Mouse (Mus musculus) liver, postnatal 0 days (tissue): ENCODE measurements around the gene Zfp704.

Source experiments
- CTCF ChIP-seq: sonication (generic); IDR thresholded peaks from 2 replicates; pipeline ENCODE4 v1.5.1; 2016; ENCODE audit warnings: antibody characterized with exemption, low read depth
- EP300 ChIP-seq: IDR thresholded peaks from 2 replicates; pipeline ENCODE4 v1.6.1; 2016; ENCODE audit warnings: antibody characterized with exemption, low read depth, mild to moderate bottlenecking

GRCm38 (mm10) chr3:9552332-9552731 is 57.6 kb downstream of the Zfp704 start:
- TF ChIP-seq EP300: no peak
- no peak for TF ChIP-seq CTCF
